Mouse (Mus musculus): ENCODE measurements around the gene Ap1s3.
A peak's percentile ranks its signal among the peaks of the same experiment; 100 is the strongest.

The Ap1s3 gene

GRCm38 (mm10) chr1:79592721-79593277, 79.0 kb downstream of the Ap1s3 start:
- DNase-seq (ENCODE audit: low spot score in 2 of 2) = no peak

DNA sequence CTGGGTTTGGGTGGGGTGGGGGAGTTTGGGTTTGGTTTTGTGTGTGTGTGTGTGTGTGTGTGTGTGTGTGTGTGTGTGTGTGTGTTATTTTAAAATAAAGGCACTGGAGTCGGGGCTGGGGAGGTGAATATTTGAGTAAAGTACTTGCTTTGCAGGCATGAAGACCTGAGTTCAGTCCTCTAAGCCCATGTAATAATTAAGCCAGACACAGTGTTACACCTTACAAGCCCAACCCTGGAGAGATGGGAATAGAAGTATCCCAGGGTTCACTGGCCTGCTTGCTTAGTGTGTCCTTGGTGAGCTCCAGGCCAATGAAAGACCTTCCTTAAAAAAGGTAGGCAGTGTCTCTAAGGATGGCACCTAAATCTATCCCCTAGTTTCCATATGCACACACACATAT, 80.7 kb downstream of the Ap1s3 start:
- no peak for DNase-seq (ENCODE audit: low spot score in 2 of 2)

- DNase-seq (ENCODE audit: low spot score in 2 of 2) = no peak
Measured at GRCm38 (mm10) chr1:79589971-79590763, 81.6 kb downstream of the Ap1s3 start.

DNA sequence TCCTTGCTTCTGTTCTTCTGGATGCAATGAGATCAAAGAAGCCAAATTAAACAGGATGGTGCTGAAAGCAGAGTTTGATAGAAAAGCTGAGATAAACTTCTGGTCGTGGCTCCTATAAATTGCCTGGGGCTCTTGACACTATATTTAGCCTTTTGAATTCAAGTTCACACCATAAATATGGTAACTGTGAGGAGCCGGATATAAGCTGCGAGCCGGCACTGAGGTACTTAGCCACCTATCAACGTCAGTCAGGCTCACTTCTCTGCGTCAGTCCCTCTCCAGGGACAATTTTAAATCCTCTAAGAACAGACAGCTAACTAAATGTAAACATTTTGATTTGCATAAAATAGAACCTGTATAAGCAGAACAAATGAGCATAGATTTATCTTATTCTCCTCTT, 82.3 kb downstream of the Ap1s3 start:
- no peak for DNase-seq (ENCODE audit: low spot score in 2 of 2)

DNA sequence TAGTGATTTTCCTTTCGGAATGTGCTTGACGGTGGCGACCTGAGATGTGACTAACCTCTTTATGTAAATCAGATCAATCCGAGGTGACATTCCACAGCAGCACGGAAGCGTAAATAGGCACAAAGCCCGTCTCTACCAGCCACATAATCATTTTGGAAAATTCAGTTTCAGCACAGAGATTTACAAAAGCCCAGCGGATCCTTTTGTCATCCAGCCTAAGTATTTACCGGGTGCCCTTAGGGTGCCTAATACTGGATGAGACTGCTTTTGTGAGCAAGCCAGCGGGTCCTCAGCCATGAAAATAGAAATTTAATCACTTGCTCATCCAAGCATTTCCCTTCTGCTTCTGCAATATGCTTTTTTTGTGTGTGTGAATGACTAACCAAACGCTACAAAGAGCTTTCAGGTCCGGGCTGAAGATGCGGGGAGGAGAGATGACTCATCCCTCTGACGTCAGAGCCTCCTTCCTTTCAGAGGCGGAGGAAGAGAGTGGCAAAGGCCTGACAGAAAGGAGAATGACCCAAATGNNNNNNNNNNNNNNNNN, 90.6 kb downstream of the Ap1s3 start:
- peak; percentile 75 to 86 for DNase-seq (ENCODE audit: low spot score in 2 of 2)

DNA sequence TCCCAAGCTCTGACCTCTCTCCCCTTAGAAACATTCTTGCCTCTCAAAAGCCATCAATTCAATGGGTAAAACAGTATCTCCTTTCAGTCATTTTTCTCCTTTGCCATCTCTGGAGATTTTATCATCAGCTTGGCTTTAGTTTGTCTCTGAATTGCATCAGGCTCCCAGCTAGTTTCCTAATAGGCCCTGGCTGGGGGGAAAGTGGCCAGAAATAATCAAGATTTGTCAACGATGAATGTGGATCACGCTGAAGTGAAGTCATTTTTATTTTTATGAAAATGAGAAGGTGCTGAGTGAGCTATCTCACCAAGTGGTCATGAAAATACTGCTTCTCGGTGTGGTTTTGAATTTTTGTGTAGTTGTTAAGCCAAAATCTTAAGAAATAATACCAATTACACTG, 94.4 kb downstream of the Ap1s3 start:
- no peak for DNase-seq (ENCODE audit: low spot score in 2 of 2)

DNA sequence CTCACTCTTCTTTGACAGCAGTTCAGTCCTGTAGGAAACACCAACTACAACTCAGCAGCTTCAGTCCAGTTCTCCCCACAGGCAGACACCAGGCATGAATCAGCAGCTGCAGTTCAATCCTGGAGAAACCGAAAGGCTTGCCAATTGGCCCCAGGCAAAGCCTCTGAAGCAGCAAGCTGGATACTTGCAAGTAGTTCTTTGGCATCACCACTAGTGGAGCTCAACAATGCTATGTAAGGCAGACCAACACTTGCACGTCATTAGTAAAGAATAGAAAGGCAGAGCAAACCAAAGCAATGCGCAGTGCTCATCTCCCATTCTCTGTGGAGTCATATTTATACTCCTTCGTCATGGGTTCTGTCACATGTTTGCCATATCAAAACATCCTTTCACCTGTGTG, 99.9 kb downstream of the Ap1s3 start:
- no peak for DNase-seq (ENCODE audit: low spot score in 2 of 2)

GRCm38 (mm10) chr1:79571126-79571525, 100.6 kb downstream of the Ap1s3 start:
- DNase-seq (ENCODE audit: low spot score in 2 of 2) = no peak

DNA sequence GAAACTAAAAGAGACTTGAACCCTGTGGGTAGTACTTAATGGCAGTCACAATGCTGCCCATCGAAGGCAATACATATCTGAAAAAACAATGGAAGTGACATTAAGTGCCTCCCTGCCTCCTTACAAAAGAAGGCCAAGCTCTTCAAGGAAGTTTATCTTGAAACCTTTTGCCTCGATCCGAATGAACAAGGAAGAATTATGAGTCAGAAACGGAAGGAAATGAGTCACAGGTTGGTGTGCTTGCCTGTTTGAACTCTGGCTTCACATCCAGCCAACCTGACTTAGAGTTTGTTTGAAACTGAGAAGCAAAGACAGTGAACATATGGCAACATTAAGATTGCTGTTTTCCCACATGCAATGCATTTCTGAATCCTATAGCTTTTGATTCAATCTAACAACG, 110.6 kb downstream of the Ap1s3 start:
- no peak for DNase-seq (ENCODE audit: low spot score in 2 of 2)

Measured in right cerebral cortex, postnatal 10 days (tissue).